Comparison of ENCODE assay signal across 29 mouse cellular contexts in genomic region chr11:101675349-101675748, GRCm38 (mm10). TPM values are rescaled to one million over a fixed set of nuclear protein-coding genes. Genes with fewer than 3 reads are reported as not detected.
DNase-seq lines count a peak whose midpoint lies in the region; ATAC-seq and TF ChIP-seq lines count a peak whose summit lies in the region.
"Had no signal": no experiment of that assay in that cellular context is flagged by ENCODE, and none has a peak within 500 bp of the region (broad histone marks: within the 10 kb centered on the region; RNA-seq: fewer than 3 reads in every experiment).

No protein-coding gene starts in this region.

- no peaks in the 10 kb centered on the region for H3K36me3 ChIP-seq in kidney, adult 2 months (ENCODE audit: control insufficient read depth, insufficient read depth, low read length)
- no peaks in the 10 kb centered on the region for H3K36me3 ChIP-seq in kidney, embryonic 16.5 days (ENCODE audit: insufficient read depth, low read length)
- no peaks in the 10 kb centered on the region for H3K36me3 ChIP-seq in intestine, embryonic 15.5 days
- no peaks in the 10 kb centered on the region for H3K36me3 ChIP-seq in kidney, postnatal 0 days (ENCODE audit: insufficient read depth, low read length)
- H3K36me3 ChIP-seq in small intestine, adult 2 months (ENCODE audit: control insufficient read depth, insufficient read depth, low read length): no peaks in the 10 kb centered on the region
- no peaks in the 10 kb centered on the region for H3K36me3 ChIP-seq in forebrain, embryonic 10.5 days (replicated peaks)
- H3K36me3 ChIP-seq: embryonic facial prominence, embryonic 10.5 days; embryonic facial prominence, embryonic 15.5 days; heart, embryonic 10.5 days; heart, embryonic 15.5 days; hindbrain, embryonic 12.5 days; limb, embryonic 10.5 days; limb, embryonic 15.5 days; midbrain, embryonic 12.5 days; neural tube, embryonic 12.5 days had no signal

- no peak for TF ChIP-seq POLR2A in kidney, adult 2 months (IDR thresholded peaks at IDR 0.05; ENCODE audit: low read depth, low read length)
- TF ChIP-seq POLR2A in small intestine, adult 2 months (IDR thresholded peaks at IDR 0.05; ENCODE audit: low read depth, low read length): no peak
- TF ChIP-seq POLR2A in cerebellum, adult 2 months (IDR thresholded peaks at IDR 0.05; ENCODE audit: borderline replicate concordance, insufficient read depth, low read length): no peak

- no peak overlapping the region for H3K9ac ChIP-seq in kidney, embryonic 16.5 days (replicated peaks; ENCODE audit: low read length)
- H3K9ac ChIP-seq in intestine, embryonic 15.5 days: no peak overlapping the region
- H3K9ac ChIP-seq in kidney, postnatal 0 days (ENCODE audit: low read depth, low read length): no peak overlapping the region
- H3K9ac ChIP-seq: embryonic facial prominence, embryonic 15.5 days; forebrain, embryonic 13.5 days; heart, embryonic 15.5 days; hindbrain, embryonic 12.5 days; limb, embryonic 15.5 days; midbrain, embryonic 12.5 days; neural tube, embryonic 12.5 days had no signal

- H3K27ac ChIP-seq in kidney, adult 2 months (ENCODE audit: insufficient read depth, low read depth, low read length): 0 out of 2 replicates have a peak overlapping the region, but pooled peaks have one; percentile 11
- no peak overlapping the region; the same call in 1 of the 2 replicates for H3K27ac ChIP-seq in kidney, embryonic 16.5 days (ENCODE audit: low read length)
- H3K27ac ChIP-seq in intestine, embryonic 15.5 days: 0 out of 2 replicates have a peak overlapping the region, but pooled peaks have one; percentile 28
- H3K27ac ChIP-seq in kidney, postnatal 0 days: no peak overlapping the region
- peak overlapping the region; percentile 87 for H3K27ac ChIP-seq in small intestine, adult 2 months (ENCODE audit: insufficient read depth, low read depth, low read length)
- H3K27ac ChIP-seq in forebrain, embryonic 10.5 days: no peak overlapping the region
- H3K27ac ChIP-seq in cerebellum, adult 2 months (ENCODE audit: insufficient read depth, low read length): no peak overlapping the region
- H3K27ac ChIP-seq: embryonic facial prominence, embryonic 10.5 days; embryonic facial prominence, embryonic 15.5 days; forebrain, embryonic 13.5 days; heart, embryonic 15.5 days; hindbrain, embryonic 12.5 days; hindbrain, postnatal 0 days; limb, embryonic 10.5 days; limb, embryonic 15.5 days; midbrain, embryonic 12.5 days; neural tube, embryonic 12.5 days had no signal

- 48% methylated on average over 4 of the region's 4 CpGs for WGBS in kidney, adult 2 months
- WGBS in kidney, embryonic 16.5 days: 69% methylated on average over 4 of the region's 4 CpGs
- 82% methylated on average over 4 of the region's 4 CpGs for WGBS in intestine, embryonic 15.5 days
- WGBS in kidney, postnatal 0 days: 70% methylated on average over 4 of the region's 4 CpGs
- 59% methylated on average over 4 of the region's 4 CpGs for WGBS in small intestine, adult 2 months
- WGBS in forebrain, embryonic 10.5 days: 85% methylated on average over 4 of the region's 4 CpGs
- 86% methylated on average over 4 of the region's 4 CpGs for WGBS in cerebellum, adult 2 months

- no peak overlapping the region for H3K4me2 ChIP-seq in kidney, embryonic 16.5 days (replicated peaks; ENCODE audit: low read depth, low read length)
- no peak overlapping the region for H3K4me2 ChIP-seq in intestine, embryonic 15.5 days (replicated peaks)
- H3K4me2 ChIP-seq in kidney, postnatal 0 days (ENCODE audit: low read length): no peak overlapping the region
- H3K4me2 ChIP-seq: embryonic facial prominence, embryonic 15.5 days; forebrain, embryonic 13.5 days; heart, embryonic 15.5 days; hindbrain, embryonic 12.5 days; limb, embryonic 15.5 days; midbrain, embryonic 12.5 days; neural tube, embryonic 12.5 days had no signal

- H3K27me3 ChIP-seq in kidney, adult 2 months (replicated peaks; ENCODE audit: control insufficient read depth, insufficient read depth, low read length): no peaks in the 10 kb centered on the region
- no peaks in the 10 kb centered on the region for H3K27me3 ChIP-seq in kidney, embryonic 16.5 days (ENCODE audit: insufficient read depth, low read length)
- no peaks in the 10 kb centered on the region for H3K27me3 ChIP-seq in intestine, embryonic 15.5 days (replicated peaks)
- H3K27me3 ChIP-seq in kidney, postnatal 0 days (ENCODE audit: insufficient read depth, low read length): no peaks in the 10 kb centered on the region
- H3K27me3 ChIP-seq in small intestine, adult 2 months (ENCODE audit: control insufficient read depth, insufficient read depth, low read length): no peaks in the 10 kb centered on the region
- H3K27me3 ChIP-seq in forebrain, embryonic 10.5 days (ENCODE audit: poor library complexity, severe bottlenecking): no peaks in the 10 kb centered on the region
- H3K27me3 ChIP-seq in cerebellum, adult 2 months (ENCODE audit: control insufficient read depth, insufficient read depth, low read length): no peaks in the 10 kb centered on the region
- H3K27me3 ChIP-seq: embryonic facial prominence, embryonic 15.5 days; forebrain, embryonic 13.5 days; heart, embryonic 15.5 days; hindbrain, embryonic 12.5 days; limb, embryonic 15.5 days; midbrain, embryonic 12.5 days; neural tube, embryonic 12.5 days; Patski had no signal

- no peaks in the 10 kb centered on the region for H3K9me3 ChIP-seq in kidney, embryonic 16.5 days (ENCODE audit: low read length)
- no peaks in the 10 kb centered on the region for H3K9me3 ChIP-seq in intestine, embryonic 15.5 days
- H3K9me3 ChIP-seq in kidney, postnatal 0 days (replicated peaks; ENCODE audit: low read length): no peaks in the 10 kb centered on the region
- H3K9me3 ChIP-seq in forebrain, embryonic 10.5 days: no peaks in the 10 kb centered on the region
- H3K9me3 ChIP-seq: embryonic facial prominence, embryonic 10.5 days; embryonic facial prominence, embryonic 15.5 days; forebrain, embryonic 13.5 days; heart, embryonic 10.5 days; heart, embryonic 15.5 days; hindbrain, embryonic 12.5 days; limb, embryonic 10.5 days; limb, embryonic 15.5 days; megakaryocyte, embryonic 14.5 days; midbrain, embryonic 12.5 days; neural tube, embryonic 12.5 days had no signal

- TF ChIP-seq CTCF in kidney, adult 2 months (conservative IDR thresholded peaks at IDR 0.05; ENCODE audit: insufficient read depth, insufficient read length, low read depth, low read length): no peak
- TF ChIP-seq CTCF in kidney, postnatal 0 days (IDR thresholded peaks at IDR 0.05; ENCODE audit: low read depth): no peak
- TF ChIP-seq CTCF in small intestine, adult 2 months (IDR thresholded peaks at IDR 0.05; ENCODE audit: extremely low read depth, insufficient read length, insufficient replicate concordance, low read depth, low read length): no peak
- TF ChIP-seq CTCF in cerebellum, adult 2 months (IDR thresholded peaks at IDR 0.05; ENCODE audit: borderline replicate concordance, insufficient read depth, low read depth, low read length): no peak

- H3K4me3 ChIP-seq in kidney, adult 2 months (ENCODE audit: insufficient read depth, low read depth, low read length): no peak overlapping the region
- no peak overlapping the region for H3K4me3 ChIP-seq in kidney, embryonic 16.5 days (ENCODE audit: low read length)
- no peak overlapping the region for H3K4me3 ChIP-seq in intestine, embryonic 15.5 days (replicated peaks)
- H3K4me3 ChIP-seq in kidney, postnatal 0 days (replicated peaks; ENCODE audit: low read depth, low read length): no peak overlapping the region
- H3K4me3 ChIP-seq in small intestine, adult 2 months (ENCODE audit: low read depth, low read length): no peak overlapping the region
- no peak overlapping the region for H3K4me3 ChIP-seq in forebrain, embryonic 10.5 days
- H3K4me3 ChIP-seq in cerebellum, adult 2 months (replicated peaks; ENCODE audit: insufficient read depth, low read depth, low read length): no peak overlapping the region
- H3K4me3 ChIP-seq: embryonic facial prominence, embryonic 10.5 days; embryonic facial prominence, embryonic 15.5 days; forebrain, embryonic 13.5 days; heart, embryonic 10.5 days; heart, embryonic 15.5 days; hindbrain, embryonic 12.5 days; limb, embryonic 10.5 days; limb, embryonic 15.5 days; megakaryocyte, embryonic 14.5 days; midbrain, embryonic 12.5 days; myocyte; neural tube, embryonic 12.5 days had no signal

- H3K4me1 ChIP-seq in kidney, adult 2 months (ENCODE audit: control insufficient read depth, insufficient read depth, low read length): peaks cover 4% of the 10 kb centered on the region
- H3K4me1 ChIP-seq in kidney, embryonic 16.5 days (ENCODE audit: insufficient read depth, low read length): peaks cover 3% of the 10 kb centered on the region; the same call in 1 of the 2 replicates
- H3K4me1 ChIP-seq in intestine, embryonic 15.5 days (replicated peaks): 0 out of 2 replicates have a peak, but pooled peaks cover 7% of the 10 kb centered on the region
- H3K4me1 ChIP-seq in kidney, postnatal 0 days (replicated peaks; ENCODE audit: insufficient read depth, low read length): peaks cover 3% of the 10 kb centered on the region; the same call in 1 of the 2 replicates
- H3K4me1 ChIP-seq in small intestine, adult 2 months (ENCODE audit: control insufficient read depth, insufficient read depth, insufficient read length, low read length): peaks cover 16% of the 10 kb centered on the region
- H3K4me1 ChIP-seq in forebrain, embryonic 10.5 days: peaks cover 20% of the 10 kb centered on the region
- H3K4me1 ChIP-seq in cerebellum, adult 2 months (ENCODE audit: control insufficient read depth, insufficient read depth, low read length): no peaks in the 10 kb centered on the region
- H3K4me1 ChIP-seq: limb, embryonic 15.5 days had no signal

- ATAC-seq in kidney, embryonic 16.5 days (ENCODE audit: low FRiP score, low TSS enrichment): no peak
- peak; percentile 61 for ATAC-seq in intestine, embryonic 15.5 days
- ATAC-seq in kidney, postnatal 0 days (replicated peaks; ENCODE audit: low FRiP score, low read depth): peak; percentile 61; the same call in 1 of the 2 replicates
- ATAC-seq: forebrain, embryonic 13.5 days; hindbrain, postnatal 0 days; Patski had no signal

- DNase-seq in kidney, adult 2 months: peak; percentile 90
- DNase-seq in kidney, postnatal 0 days (ENCODE audit: low spot score): peak; percentile 32
- no peak for DNase-seq in forebrain, embryonic 10.5 days (ENCODE audit: extremely low spot score, low spot score)
- DNase-seq in lung, postnatal 25 days (ENCODE audit: low spot score): no peak
- no peak for DNase-seq in cerebellum, adult 2 months
- DNase-seq: adrenal gland, postnatal 25 days; cerebellum, adult 8-10 months; cerebellum, postnatal 25 days; gastrocnemius, postnatal 10 days; heart, postnatal 36 days; layer of hippocampus, postnatal 36 days; lung, postnatal 4 days had no signal

RNA-seq across cellular contexts. Expression of gene Arl4d, which starts 10.0 kb away (rescaled TPM):
- polyA plus RNA-seq in kidney, adult 2 months (2012; rRNA removed): 23.1 and 27.2 TPM in 2 replicates
- 5.1 and 6.4 TPM in 2 replicates for polyA plus RNA-seq in kidney, embryonic 16.5 days (2015; fragmentation: Nextera tagmentation; extraction: Ambion mirVana)
- polyA plus RNA-seq in intestine, embryonic 15.5 days (2015; fragmentation: Nextera tagmentation; extraction: Ambion mirVana): 7.6 and 7.8 TPM in 2 replicates
- polyA plus RNA-seq in kidney, postnatal 0 days (2015; fragmentation: Nextera tagmentation; extraction: Ambion mirVana): 7.0 and 7.9 TPM in 2 replicates
- polyA plus RNA-seq in small intestine, adult 2 months (2012; rRNA removed): 7.6 and 27.9 TPM in 2 replicates
- polyA plus RNA-seq in forebrain, embryonic 10.5 days (2016; fragmentation: Nextera tagmentation; extraction: Ambion mirVana): 2.4 and 3.1 TPM in 2 replicates
- polyA plus RNA-seq in cerebellum, adult 2 months (2012; rRNA removed): 14.5 and 16.6 TPM in 2 replicates

RNA-seq across cellular contexts. Expression of gene Rdm1, which starts 48.4 kb away (rescaled TPM):
- polyA plus RNA-seq in kidney, adult 2 months (2012; rRNA removed): 41.0 and 45.7 TPM in 2 replicates
- 41.7 and 43.1 TPM in 2 replicates for polyA plus RNA-seq in kidney, embryonic 16.5 days (2015; fragmentation: Nextera tagmentation; extraction: Ambion mirVana)
- polyA plus RNA-seq in intestine, embryonic 15.5 days (2015; fragmentation: Nextera tagmentation; extraction: Ambion mirVana): 34.5 and 35.8 TPM in 2 replicates
- polyA plus RNA-seq in kidney, postnatal 0 days (2015; fragmentation: Nextera tagmentation; extraction: Ambion mirVana): 30.9 and 37.6 TPM in 2 replicates
- 6.3 and 12.4 TPM in 2 replicates for polyA plus RNA-seq in small intestine, adult 2 months (2012; rRNA removed)
- 30.7 and 33.9 TPM in 2 replicates for polyA plus RNA-seq in forebrain, embryonic 10.5 days (2016; fragmentation: Nextera tagmentation; extraction: Ambion mirVana)
- 13.7 and 13.9 TPM in 2 replicates for polyA plus RNA-seq in cerebellum, adult 2 months (2012; rRNA removed)

RNA-seq across cellular contexts. Expression of gene Dhx8, which starts 57.4 kb away (rescaled TPM):
- polyA plus RNA-seq in kidney, adult 2 months (2012; rRNA removed): 9.8 and 10.6 TPM in 2 replicates
- polyA plus RNA-seq in kidney, embryonic 16.5 days (2015; fragmentation: Nextera tagmentation; extraction: Ambion mirVana): 31.3 and 33.2 TPM in 2 replicates
- 22.5 and 26.9 TPM in 2 replicates for polyA plus RNA-seq in intestine, embryonic 15.5 days (2015; fragmentation: Nextera tagmentation; extraction: Ambion mirVana)
- 18.3 and 20.4 TPM in 2 replicates for polyA plus RNA-seq in kidney, postnatal 0 days (2015; fragmentation: Nextera tagmentation; extraction: Ambion mirVana)
- 4.6 and 8.0 TPM in 2 replicates for polyA plus RNA-seq in small intestine, adult 2 months (2012; rRNA removed)
- 44.7 and 51.2 TPM in 2 replicates for polyA plus RNA-seq in forebrain, embryonic 10.5 days (2016; fragmentation: Nextera tagmentation; extraction: Ambion mirVana)
- polyA plus RNA-seq in cerebellum, adult 2 months (2012; rRNA removed): 27.4 and 28.9 TPM in 2 replicates

Comparison
In these comparisons a context has a peak if more than half of its experiments do, and no peak if none do; other contexts are left out.
1. H3K27ac ChIP-seq: peak in kidney, adult 2 months (single experiment), intestine, embryonic 15.5 days (single experiment) and small intestine, adult 2 months (single experiment); none in kidney, embryonic 16.5 days (single experiment), kidney, postnatal 0 days (single experiment), forebrain, embryonic 10.5 days (single experiment) and cerebellum, adult 2 months (single experiment).
2. DNase-seq: peak in kidney, adult 2 months (single experiment) and kidney, postnatal 0 days (single experiment); none in forebrain, embryonic 10.5 days (single experiment), lung, postnatal 25 days (single experiment) and cerebellum, adult 2 months (0 of 2).